Mouse (Mus musculus) cerebellum, postnatal 25 days (tissue): ENCODE measurements around the gene Sh3bp5l.
"Not testable (repeated sequence)": the region's sequence is repeated elsewhere in the genome, so short reads cannot be mapped to it uniquely, and the experiment has no call there.

Experiments used
- DNase-seq, 2 experiments: peaks; one replicate each; pipeline ENCODE4 v3.0.0; 2021; ENCODE audit warnings: mixed read lengths in 2 of 2

The Sh3bp5l gene

DNA sequence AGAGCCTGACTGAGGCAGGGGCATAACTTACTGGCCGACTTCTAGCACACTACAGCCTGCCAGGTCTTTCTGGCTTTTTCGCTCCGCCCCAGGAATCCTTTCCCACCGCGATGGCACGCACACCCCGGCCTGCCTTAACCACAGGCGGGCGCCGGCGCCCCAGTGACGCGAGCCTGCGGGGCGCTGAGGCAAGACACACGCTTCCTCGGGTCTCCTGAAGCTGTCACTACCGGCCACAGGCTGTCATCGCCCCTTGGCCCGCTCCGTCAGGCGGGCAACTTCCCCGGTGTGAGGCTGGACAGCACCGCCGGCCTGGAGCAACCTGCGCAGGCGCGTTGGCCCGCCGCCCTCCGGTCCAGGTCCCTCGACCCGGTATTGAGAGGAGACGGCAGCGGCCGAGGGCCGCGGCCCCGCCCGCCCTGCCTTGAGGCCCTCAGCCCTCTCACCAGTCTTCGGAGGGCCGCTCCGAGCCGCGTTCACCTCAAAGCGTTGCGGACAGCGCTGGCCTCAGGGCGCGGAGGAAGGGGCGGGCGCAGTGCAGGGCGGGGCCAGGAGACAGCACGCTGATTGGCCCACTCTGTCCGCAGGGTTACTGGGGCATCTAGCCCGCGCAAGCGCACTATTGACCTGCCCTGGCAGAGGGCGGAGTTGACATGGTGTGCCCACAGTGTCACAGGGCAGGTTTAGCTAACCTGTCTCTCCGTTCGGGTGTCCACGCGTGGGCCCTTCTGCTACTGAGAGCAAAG is 7.5 kb upstream of the Sh3bp5l start:
- DNase-seq: peak; percentile 98 to 99

GRCm38 (mm10) chr11:58323570-58324340 is 6.8 kb upstream of the Sh3bp5l start:
- DNase-seq: no peak

- DNase-seq: no peak
Observed at GRCm38 (mm10) chr11:58324614-58325229, 5.8 kb upstream of the Sh3bp5l start.

DNA sequence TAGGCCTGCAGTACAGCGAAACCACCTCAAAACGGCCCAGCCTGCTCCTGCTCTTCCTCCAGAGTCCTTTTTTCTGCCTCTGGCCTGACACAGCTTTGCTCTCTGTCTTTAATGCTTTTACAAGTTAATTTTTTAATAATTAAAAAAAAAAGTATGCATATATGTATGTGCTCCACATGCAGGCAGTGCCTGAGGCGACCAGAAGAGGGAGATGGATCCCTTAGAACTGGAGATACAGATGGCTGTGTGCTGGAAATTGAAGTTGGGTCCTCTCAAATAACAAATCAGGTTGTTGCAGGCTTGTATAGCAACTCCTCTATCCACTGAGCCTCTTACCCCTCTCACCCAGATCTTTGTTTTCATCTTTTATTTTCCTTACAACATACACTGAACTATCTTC is 3.7 kb upstream of the Sh3bp5l start:
- no peak for DNase-seq

DNA sequence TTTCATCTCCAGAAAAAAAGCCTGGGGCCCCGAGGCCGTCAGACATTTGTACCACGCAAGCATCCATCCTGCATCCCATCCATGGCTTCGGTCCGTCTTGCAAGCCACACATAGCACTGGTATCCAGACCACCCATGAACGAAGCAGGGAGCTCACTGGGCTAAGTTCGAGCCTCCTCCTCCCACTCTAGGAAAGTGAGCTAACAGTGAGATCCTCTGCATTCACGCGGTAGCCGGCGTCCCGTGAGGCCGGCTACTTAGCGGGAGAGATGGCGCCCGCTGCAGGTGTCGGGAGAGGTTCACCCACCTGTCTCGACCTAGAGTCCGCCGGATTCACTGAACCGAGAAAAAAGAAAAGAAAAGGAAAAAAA is 633 bp upstream of the Sh3bp5l start:
- no peak for DNase-seq

GRCm38 (mm10) chr11:58331149-58331495 is 598 bp downstream of the Sh3bp5l start:
- no peak for DNase-seq

DNA sequence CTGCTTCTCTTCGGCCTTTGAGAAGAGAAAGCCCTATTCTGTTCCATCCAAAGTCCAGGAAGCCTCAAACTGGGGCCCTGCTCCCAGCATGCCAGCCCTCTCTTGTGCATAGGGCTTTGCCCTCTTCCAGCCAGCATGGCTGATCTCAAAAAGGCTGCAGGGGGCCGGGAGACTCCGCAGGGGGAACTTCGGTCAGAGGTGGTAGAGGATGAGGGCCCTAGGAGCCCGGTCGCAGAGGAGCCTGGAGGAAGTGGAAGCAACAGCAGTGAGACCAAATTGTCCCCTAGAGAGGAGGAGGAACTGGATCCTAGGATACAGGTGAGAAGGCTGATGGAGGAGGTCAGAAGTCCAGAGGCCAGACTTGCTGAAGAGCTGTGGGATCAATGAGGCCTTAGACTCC is 1.0 kb downstream of the Sh3bp5l start:
- DNase-seq: no peak

- DNase-seq: peak; percentile 41 to 66
Observed at GRCm38 (mm10) chr11:58334746-58335145, 4.2 kb downstream of the Sh3bp5l start.

DNA sequence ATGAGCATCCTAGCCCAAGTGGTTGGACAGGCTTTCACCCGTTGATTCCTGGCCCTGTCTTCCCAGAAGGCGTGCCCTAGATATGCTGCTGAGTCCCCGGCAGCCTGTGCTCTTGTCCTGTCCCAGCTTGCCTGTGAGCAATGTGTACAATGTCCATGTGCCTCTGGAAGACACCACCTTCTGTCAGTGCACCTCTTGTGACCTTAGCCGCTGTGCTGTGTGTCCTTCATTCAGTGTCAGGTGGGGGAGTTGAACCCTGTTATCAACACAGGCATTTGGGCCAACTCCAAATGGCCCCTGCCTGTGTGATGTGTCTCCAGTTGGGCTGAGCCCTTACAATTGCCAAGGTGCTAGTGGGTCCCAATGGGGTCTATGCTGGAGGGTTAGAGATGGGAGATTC is 16.2 kb downstream of the Sh3bp5l start:
- no peak for DNase-seq

DNA sequence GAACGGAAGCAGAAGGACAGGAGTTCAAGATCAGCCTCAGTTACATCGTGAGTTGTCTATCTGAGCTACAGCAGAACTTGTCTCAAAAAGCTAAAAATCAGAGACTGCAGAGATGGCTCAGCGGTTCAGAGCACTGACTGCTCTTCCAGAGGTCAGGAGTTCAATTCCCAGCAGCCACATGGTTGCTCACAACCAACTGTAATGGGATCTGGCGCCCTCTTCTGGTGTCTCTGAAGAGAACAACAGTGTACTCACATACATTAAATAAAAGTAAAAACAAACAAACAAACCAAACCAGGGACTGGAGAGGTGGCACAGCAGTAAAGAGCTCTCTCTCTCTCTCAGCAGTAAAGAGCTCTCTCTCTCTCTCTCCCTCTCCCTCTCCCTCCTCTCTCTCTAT is 20.1 kb downstream of the Sh3bp5l start:
- no peak for DNase-seq

DNA sequence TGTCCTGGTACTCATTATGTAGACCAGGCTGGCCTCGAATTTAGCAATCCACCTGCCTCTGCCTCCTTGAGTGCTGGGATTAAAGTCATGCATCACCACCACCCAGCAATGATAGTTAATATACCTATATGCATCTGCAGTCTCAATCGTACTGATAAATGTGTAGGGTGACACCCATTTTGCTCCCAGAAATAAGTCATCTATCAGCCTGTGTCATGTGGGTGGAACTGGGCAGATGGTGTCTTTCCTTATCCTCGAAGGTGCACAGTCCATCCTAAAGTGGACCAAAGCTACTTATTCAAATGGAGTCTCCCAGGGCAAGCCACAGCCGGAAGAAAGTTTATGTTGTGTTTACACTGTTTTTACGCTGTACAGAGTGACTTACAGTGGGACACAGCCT is 20.7 kb downstream of the Sh3bp5l start:
- no peak for DNase-seq

- DNase-seq: no peak
Observed at GRCm38 (mm10) chr11:58352681-58353548, 22.4 kb downstream of the Sh3bp5l start.

- no peak for DNase-seq
Observed at GRCm38 (mm10) chr11:58353709-58354108, 23.2 kb downstream of the Sh3bp5l start.

GRCm38 (mm10) chr11:58354476-58354875 is 24.0 kb downstream of the Sh3bp5l start:
- no peak for DNase-seq

- no peak for DNase-seq
Observed at GRCm38 (mm10) chr11:58354927-58355326, 24.4 kb downstream of the Sh3bp5l start.

GRCm38 (mm10) chr11:58357042-58357441 is 26.5 kb downstream of the Sh3bp5l start:
- DNase-seq: no peak

DNA sequence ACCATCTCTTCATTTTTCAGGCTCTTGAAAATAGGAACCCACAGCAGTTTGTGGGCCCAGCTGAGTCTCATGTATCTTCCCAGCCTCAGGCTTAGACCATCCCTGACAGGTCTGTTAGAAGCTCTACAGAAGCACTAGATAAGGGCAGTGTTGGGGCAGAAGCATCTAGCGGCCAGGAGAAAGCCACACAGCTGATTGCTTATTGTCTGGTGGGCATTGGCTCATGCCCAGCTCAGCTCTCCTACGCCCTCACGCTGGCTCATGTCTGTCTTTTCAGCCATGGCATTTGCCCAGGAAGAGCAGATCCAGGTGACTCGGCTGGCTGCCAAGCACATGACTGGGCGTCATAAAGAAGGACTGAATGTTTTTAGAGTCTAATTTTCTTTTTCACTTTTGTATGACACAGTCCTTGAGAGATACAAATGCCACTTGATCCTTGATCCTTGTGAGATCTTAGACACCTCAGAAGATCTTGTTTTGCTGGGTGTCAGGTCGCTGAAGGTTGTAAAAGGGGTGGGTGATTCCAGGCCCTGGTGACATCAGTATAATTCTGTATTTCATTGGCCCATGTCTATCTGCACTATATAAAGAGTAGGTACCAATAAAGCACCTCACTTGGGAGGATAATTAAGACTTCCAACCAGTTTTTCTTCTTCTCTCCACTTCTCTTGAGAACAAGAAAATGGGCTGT is 27.5 kb downstream of the Sh3bp5l start:
- DNase-seq: no peak

GRCm38 (mm10) chr11:58362562-58362961 is 32.0 kb downstream of the Sh3bp5l start:
- DNase-seq: not testable (repeated sequence)

- no peak for DNase-seq
Observed at GRCm38 (mm10) chr11:58364454-58364853, 33.9 kb downstream of the Sh3bp5l start.

- not testable (repeated sequence) for DNase-seq
Observed at GRCm38 (mm10) chr11:58366191-58366590, 35.7 kb downstream of the Sh3bp5l start.

DNA sequence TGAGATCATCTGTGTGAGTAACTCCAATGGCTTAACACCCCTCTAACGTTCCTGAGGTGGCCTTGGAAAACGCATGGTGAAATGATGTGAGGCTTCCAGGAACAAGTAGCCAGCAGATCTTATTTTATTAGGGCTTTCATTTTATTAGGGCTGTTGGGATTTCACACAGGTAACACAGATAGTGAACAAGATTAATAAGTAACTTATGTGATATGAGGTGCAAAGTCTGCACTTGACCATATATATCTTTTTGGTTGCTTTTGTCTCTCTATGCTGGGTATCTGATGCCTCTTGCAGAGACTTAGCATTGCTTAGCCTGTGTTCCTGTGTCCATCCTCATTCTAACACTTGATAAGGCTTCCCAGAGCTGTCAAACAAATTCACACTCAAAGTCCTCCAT is 46.7 kb downstream of the Sh3bp5l start:
- DNase-seq: no peak

GRCm38 (mm10) chr11:58377686-58378085 is 47.2 kb downstream of the Sh3bp5l start:
- no peak for DNase-seq
